Mouse (Mus musculus): ENCODE measurements around the gene Pex11g.

Pex11g gene

GRCm38 (mm10) chr8:3480221-3480785, 12.8 kb upstream of the Pex11g start:
- no peak for DNase-seq

DNA sequence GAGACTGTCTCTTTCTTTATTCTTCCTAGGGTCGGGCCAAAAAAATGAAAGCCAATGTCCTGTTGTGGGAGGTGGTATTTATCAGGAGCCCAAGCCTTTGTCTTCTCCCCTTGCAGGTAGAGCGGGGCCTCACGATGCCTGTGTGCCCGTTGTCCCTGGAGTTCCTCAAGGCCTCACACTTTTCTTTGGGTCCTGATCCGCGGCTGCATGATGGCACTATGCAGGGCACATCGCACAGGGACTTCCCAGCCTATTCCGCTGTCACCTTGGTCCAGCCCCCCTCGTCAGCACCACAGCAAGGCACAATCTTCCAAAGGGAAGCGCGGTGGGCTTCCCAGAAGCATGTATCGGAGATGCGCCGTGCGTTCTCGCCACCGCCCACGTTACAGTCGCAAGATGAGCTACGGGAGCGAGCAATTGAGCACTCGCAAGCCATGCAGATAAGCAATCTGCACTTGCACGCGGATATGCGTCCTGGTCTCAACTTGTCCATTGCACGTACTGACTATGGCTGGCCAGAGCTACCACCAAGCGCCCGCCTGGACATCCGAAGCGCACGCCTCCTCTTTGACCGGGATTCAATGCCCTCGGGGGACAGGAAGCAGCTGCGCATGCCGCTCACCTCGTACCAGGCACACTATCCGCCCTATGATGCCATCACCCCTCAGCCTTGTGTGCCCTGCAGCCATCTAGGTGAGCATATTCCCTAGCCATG, 8.4 kb upstream of the Pex11g start:
- DNase-seq = no peak

DNA sequence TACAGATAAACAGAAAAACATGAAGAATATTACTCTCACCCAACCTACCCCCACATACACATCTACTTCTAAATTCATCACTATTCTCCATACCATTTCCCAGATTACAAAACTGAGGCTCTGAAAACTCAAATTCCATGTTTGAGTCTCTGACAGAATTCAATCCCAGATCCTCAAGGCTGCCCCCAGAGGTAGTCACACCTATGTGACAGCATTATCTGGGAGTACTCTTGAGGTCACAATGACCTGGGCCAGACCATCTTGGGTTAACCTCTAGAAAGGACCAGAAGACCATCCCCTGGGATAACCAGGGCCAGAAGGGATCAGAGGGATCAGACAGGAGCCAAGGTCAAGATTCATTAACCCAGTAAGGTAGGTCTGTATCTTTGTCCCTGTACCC, 3.1 kb upstream of the Pex11g start, which contains the start of gene Tex45:
TSS of gene Tex45 (plus strand) at position 301 of the 400 bp plus-strand sequence.
- no peak for DNase-seq

DNA sequence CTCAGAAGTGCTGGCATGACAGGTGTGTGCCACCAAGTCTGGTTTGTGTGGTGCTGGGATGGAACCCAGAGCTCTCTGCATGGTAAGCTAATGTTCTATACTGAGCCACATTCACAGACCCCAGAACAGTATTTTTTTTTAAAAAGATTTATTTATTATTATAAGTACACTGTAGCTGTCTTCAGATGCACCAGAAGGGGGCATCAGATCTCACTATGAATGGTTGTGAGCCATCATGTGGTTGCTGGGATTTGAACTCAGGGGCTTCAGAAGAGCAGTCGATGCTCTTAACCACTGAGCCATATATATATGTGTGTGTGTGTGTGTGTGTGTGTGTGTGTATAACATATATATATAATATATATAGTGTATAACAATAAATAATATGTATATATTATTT, 1.4 kb upstream of the Pex11g start:
- DNase-seq = no peak

- peak; percentile 24 for DNase-seq
Measured at GRCm38 (mm10) chr8:3467886-3468545, 536 bp upstream of the Pex11g start.

DNA sequence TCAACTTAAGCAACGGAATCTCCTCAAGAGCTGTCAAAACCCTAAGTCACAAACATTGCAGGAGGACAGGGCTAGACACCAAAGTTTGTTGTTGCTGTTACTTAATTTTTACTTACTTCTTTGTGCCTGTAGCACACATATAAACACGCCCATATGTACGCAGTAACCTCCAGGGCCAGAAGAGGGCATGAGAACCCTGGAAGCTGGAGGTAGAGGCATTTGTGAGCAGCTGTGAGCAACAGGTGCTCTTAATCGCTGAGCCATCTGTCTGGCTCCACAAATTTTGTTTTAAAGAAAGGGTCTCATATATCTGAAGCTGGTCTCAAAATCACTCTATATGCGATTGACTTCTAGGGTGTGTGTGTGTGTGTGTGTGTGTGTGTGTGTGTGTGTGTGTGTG, 3.2 kb downstream of the Pex11g start:
- DNase-seq = peak; percentile 20

- DNase-seq = no peak
Measured at GRCm38 (mm10) chr8:3463248-3463647, 4.2 kb downstream of the Pex11g start.

DNA sequence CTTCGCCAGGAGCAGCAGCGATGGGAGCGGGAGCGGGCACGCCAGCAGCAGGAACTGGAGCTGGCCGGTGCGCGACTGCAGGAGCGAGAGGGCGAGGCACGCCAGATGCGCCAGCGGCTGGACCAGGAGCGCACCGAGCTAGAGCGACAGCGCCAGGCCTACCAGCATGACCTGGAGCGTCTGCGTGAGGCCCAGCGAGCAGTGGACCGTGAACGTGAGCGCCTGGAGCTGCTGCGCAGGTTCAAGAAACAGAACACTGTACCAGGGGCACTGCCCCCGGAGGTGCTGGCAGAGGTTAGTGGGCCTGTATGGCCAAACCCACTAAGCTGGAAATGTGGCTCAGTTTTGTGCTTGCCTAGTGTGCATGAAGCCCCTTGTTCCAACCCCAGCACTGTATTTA, 15.5 kb downstream of the Pex11g start:
- no peak for DNase-seq

DNA sequence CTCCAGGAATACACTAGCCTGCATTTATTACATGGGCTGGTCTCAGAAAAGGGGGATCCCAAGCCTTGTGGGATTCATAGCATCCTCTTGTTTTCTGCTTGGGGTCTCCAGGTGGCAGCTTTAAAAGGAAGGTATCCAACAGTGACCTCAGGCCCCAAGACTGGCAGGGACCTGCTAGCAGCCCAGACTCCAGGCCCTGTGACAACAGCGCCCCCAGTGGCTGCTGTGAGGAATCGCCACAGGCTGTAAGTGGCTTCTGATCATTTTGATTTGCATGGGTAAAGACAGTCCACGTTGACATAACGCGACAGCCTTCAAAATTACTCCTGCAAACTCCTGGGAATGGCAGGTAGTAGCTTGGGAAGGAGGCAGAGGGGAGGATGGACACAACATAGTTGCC, 16.8 kb downstream of the Pex11g start:
- DNase-seq = peak; percentile 53

- no peak for DNase-seq
Measured at GRCm38 (mm10) chr8:3449226-3449625, 18.3 kb downstream of the Pex11g start.

GRCm38 (mm10) chr8:3439510-3439909, 28.0 kb downstream of the Pex11g start:
- no peak for DNase-seq

DNA sequence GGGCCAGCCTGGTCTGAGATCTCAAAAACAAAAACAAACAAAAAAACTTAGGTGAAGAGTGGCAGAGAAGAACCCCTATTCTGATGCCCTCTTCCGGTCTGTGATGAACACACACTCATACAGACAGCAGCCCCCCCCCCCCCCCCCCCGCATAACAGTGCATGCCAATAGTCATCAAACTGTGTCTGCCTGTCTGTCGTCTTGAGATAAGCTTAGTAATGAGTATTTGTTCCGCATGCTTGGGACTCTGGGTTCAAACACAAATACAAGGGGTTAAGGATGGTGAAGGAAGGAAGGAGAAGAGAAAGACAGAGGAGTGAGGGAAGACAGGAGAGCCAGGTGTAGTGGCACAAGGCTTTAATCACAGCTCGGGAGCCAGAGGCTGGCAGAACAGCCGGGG, 31.0 kb downstream of the Pex11g start:
- no peak for DNase-seq

DNA sequence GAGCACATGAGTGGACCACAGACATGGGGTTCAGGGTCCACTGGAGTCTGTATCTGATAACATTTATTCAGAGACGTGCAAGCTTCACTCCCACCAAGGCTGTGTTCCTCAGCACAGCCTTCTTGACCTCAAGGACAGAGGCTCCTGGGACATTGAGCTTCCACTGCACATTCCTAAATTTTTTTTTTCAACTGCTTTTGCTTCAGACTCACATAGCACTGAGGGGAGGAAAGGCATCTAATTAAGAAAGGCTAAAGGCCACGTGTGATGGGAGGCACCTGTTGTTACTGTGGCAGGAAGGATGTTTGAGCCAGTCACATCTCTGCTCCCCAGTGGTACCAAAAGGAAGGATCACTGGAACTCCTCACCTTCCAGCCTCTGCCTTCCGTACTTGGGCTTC, 36.4 kb downstream of the Pex11g start:
- DNase-seq = no peak

- DNase-seq = peak; percentile 81
Measured at GRCm38 (mm10) chr8:3429966-3430365, 37.5 kb downstream of the Pex11g start.

DNA sequence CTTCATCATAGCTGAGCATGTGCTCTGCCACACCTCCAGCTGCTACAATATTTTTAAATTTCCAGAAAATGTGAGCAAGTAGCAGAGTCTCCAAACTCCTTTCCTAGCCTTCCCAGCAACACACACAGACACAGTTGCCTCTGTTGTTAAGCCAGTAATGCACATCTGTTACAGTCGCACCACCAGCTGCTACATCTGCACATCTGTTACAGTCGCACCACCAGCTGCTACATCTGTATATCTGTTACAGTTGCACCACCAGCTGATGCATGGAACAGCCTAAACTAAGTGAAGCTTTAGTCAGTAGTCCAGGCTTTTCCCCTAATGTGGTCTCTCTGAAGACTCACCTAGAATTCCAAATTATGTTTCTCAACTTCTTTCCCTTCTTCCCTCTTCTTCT, 39.1 kb downstream of the Pex11g start:
- DNase-seq = no peak

DNA sequence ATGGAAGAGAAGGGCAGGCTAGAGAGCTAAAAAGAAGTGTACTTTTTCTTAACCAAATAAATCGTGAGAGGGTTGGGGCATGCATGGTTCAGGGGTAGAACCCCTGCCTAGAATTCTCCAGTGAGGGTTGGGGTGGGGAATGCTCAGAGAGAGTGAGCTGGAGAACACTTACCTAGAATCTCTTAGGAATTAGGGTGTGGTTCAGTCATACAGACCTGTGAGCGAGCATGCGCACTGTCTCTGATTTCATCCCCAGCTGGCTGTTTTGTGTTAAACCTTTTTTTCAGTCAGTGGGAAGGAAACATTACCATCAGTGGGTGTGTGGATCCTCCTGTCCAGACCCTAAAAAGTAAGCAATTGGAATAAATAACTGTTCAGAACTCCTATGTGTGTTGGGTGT, 41.3 kb downstream of the Pex11g start:
- DNase-seq = no peak

- no peak for DNase-seq
Measured at GRCm38 (mm10) chr8:3425217-3425616, 42.3 kb downstream of the Pex11g start.

- no peak for DNase-seq
Measured at GRCm38 (mm10) chr8:3421507-3421906, 46.0 kb downstream of the Pex11g start.

GRCm38 (mm10) chr8:3420105-3420706, 47.3 kb downstream of the Pex11g start:
- no peak for DNase-seq

GRCm38 (mm10) chr8:3418101-3418500, 49.4 kb downstream of the Pex11g start:
- no peak for DNase-seq

GRCm38 (mm10) chr8:3417455-3417854, 50.0 kb downstream of the Pex11g start:
- DNase-seq = no peak

DNA sequence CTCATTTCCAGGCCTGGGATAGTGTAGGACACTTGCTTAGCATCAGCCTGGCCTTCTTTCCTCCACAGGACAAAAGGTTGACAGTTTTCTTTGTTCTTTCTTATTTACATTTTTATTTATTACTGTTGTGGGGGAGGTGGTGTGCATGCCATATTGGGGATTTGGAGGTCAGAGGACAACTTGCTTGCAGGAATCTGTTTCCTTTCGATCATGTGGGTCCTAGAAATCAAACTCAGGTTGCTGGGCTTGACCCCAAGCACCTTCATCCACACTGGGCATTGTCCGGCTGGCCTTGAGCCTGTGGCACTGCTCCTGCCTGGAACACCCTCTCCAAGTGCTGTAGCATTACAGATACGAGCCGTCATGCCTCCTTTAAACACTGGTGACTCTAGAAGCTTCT, 50.6 kb downstream of the Pex11g start:
- DNase-seq = no peak

DNA sequence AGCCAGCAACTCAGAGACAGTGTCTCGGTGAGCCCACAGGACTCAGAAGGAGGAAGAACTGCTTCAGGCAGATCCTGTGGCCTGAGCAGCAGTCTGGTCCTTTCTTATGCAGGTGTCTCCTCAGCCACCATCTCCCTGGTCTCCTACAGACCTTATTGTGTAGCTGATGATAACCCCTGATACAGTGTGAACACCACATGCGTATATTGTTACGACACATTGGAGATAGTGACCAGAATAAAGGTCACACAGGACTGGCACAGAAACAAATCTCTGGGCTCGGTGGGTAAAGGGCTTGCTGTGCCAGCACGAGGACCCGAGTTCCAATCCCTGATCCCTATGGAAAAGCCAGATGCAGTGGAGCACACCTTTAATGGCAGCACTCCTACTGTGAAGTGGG, 51.8 kb downstream of the Pex11g start:
- DNase-seq = no peak

DNA sequence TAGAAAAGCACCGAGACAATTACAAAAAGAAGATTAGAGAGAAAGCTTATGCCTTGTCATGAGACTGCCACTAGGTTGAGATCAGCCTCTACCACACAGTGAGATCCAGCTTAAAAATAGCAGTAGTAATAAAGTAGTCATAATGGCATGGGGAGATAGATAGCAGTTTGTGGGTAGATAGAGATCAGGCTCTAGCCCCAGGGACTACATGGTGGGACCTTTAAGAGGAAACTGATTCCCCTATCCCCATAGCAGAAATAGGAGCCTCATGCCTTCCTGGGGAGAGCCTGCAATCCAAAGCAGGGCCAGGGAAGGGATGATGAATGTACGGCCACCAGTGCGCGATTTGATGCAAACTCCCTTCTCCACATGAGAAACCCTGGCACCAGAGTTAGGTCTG, 52.2 kb downstream of the Pex11g start:
- no peak for DNase-seq

Measured in cerebellum, adult 9-11 months (tissue).